Mouse (Mus musculus) forebrain, postnatal 0 days (tissue): Measurements from ENCODE around the gene Slc16a14. TPM values are rescaled to one million over a fixed set of nuclear protein-coding genes. Genes with fewer than 3 reads are reported as not detected.

Experiments used
- ATAC-seq: fragments of 200-750 bp; cut with Nextera tagmentation; 2 replicates; pipeline ENCODE4 v1.8.0; 2017; ENCODE audit warnings: mild to moderate bottlenecking, moderate library complexity
- DNase-seq: peaks from one replicate; pipeline ENCODE4 v3.0.0-alpha.2; 2015
- H3K27ac ChIP-seq: fragments of 300-500 bp; sonication (generic); 2 replicates; pipeline ENCODE4 v1.5.1; 2014; ENCODE audit warnings: low read depth, mild to moderate bottlenecking, antibody characterized with exemption, low read length, moderate library complexity, mixed read lengths
- H3K27me3 ChIP-seq: fragments of 300-500 bp; sonication (generic); 2 replicates; pipeline ENCODE4 v1.6.1; 2014; ENCODE audit warnings: mild to moderate bottlenecking, low read length, mixed read lengths; ENCODE audit not compliant: insufficient read depth
- H3K36me3 ChIP-seq: fragments of 300-500 bp; sonication (generic); 2 replicates; pipeline ENCODE4 v1.6.1; 2014; ENCODE audit warnings: mild to moderate bottlenecking, moderate library complexity; ENCODE audit not compliant: insufficient read depth
- H3K4me1 ChIP-seq: fragments of 300-500 bp; sonication (generic); 2 replicates; pipeline ENCODE4 v1.6.1; 2014; ENCODE audit warnings: antibody characterized with exemption; ENCODE audit not compliant: insufficient read depth
- H3K4me2 ChIP-seq: fragments of 300-500 bp; sonication (generic); 2 replicates; pipeline ENCODE4 v1.6.1; 2014; ENCODE audit warnings: low read depth, mild to moderate bottlenecking, moderate library complexity
- H3K4me3 ChIP-seq: fragments of 300-500 bp; sonication (generic); 2 replicates; pipeline ENCODE4 v1.5.1; 2014; ENCODE audit warnings: low read depth, low read length, mixed read lengths
- H3K9ac ChIP-seq: fragments of 300-500 bp; sonication (generic); 2 replicates; pipeline ENCODE4 v1.6.1; 2014; ENCODE audit warnings: mild to moderate bottlenecking
- H3K9me3 ChIP-seq: fragments of 300-500 bp; sonication (generic); 2 replicates; pipeline ENCODE4 v1.6.1; 2016; ENCODE audit warnings: low read length
- CTCF ChIP-seq: sonication (generic); IDR thresholded peaks from 2 replicates; pipeline ENCODE4 v1.5.1; 2016; ENCODE audit warnings: antibody characterized with exemption, control low read depth, low read depth
- WGBS: fragments of 180-500 bp; shearing (Covaris S2); extraction: QIAGEN DNeasy Blood & Tissue Kit; methylation state at CpG from one replicate; pipeline ENCODE4 v1.1.7; 2014; 5-methylcytosine and 5-hydroxymethylcytosine counted together
- polyA plus RNA-seq: library from polyadenylated mRNA; unstranded; fragments of >200 nt; fragmentation: Nextera tagmentation; extraction: Ambion mirVana; gene quantifications from 2 replicates; pipeline ENCODE4 v1.2.1, GENCODE M21; 2015
- total RNA-seq: library from RNA; depleted of rRNA; stranded (reverse); fragments of >200 nt; gene quantifications from 2 replicates; pipeline ENCODE4 v1.2.3, GENCODE M21; 2014

The Slc16a14 gene
- total and polyA plus RNA-seq, 2 experiments from 2014 or later: 15.7 to 23.2 TPM

DNA sequence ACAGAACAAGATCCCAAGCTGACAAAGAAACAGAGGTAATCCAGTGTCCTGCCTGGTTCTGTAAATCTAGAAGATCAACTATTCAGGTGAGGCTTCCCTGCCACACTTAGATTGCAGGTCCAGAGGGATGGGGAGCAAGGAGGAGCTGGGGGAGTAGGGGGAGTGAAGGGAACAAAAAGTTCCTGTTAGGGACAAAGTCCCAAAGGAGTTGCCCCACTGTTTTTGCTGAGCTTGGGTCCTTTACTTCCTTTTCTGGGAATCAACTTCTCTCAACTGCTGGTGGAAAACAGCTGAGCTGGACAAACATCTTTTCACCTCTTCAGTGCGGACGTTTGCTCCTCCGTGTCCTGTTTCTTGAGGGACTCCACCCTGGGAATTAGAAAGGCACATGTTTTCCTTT is 11.0 kb upstream of the Slc16a14 start:
- H3K9ac ChIP-seq: no peak overlapping the region
- WGBS: 89% methylated on average over 3 of the region's 3 CpGs
- H3K27ac ChIP-seq: no peak overlapping the region
- no peak for DNase-seq
- no peak for ATAC-seq
- H3K4me3 ChIP-seq: no peak overlapping the region
- no peaks in the 10 kb centered on the region for H3K27me3 ChIP-seq
- no peaks in the 10 kb centered on the region for H3K36me3 ChIP-seq
- H3K9me3 ChIP-seq: no peaks in the 10 kb centered on the region
- TF ChIP-seq CTCF: no peak
- no peaks in the 10 kb centered on the region for H3K4me1 ChIP-seq
- no peak overlapping the region for H3K4me2 ChIP-seq

DNA sequence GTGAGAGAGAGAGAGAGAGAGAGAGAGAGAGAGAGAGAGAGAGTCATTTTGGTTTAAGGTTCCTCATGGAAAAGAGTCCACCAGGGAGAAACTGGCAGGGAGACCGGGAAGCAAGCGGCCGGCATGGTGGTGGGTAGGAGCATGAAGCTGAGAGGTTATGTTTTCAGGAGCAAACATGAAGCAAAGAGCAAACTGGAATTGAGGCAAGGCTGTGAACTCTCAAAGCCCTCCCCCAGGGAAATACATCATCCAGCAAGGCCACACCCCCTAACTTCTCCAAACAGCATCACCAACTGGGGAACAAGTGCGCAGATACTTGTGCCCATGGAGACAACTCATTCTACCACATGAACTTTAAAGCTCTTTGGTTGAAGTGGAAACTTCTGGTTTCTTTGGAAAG is 8.6 kb upstream of the Slc16a14 start:
- TF ChIP-seq CTCF: no peak
- Histone ChIP-seq H3K4me3 (no peak overlapping the region), H3K27ac (no peak overlapping the region), H3K9me3 (no peaks in the 10 kb centered on the region), H3K36me3 (no peaks in the 10 kb centered on the region), H3K27me3 (no peaks in the 10 kb centered on the region), H3K9ac (no peak overlapping the region), H3K4me2 (no peak overlapping the region), H3K4me1 (no peaks in the 10 kb centered on the region)
- WGBS: 98% methylated on average over 4 of the region's 4 CpGs
- DNase-seq: no peak
- ATAC-seq: no peak

DNA sequence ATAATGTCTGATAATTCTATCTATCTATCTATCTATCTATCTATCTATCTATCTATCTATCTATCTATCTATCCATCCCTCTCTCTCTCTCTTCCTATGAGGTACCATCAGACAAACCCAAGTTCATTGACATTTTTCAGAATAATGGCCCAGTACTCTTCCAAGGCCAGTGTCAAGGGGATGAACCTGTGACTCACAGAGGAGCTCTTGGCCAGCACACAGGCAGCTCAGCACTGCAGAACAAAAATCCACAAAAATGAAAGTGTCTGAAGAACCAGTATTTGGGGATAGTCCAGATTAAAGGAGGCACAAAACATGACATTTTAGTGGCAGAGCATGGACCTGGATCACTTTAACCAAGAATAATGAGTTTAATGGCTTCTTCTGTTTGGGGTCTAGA is 7.7 kb upstream of the Slc16a14 start:
- ATAC-seq: no peak
- H3K4me1 ChIP-seq: no peaks in the 10 kb centered on the region
- H3K9ac ChIP-seq: no peak overlapping the region
- no peak overlapping the region for H3K27ac ChIP-seq
- H3K27me3 ChIP-seq: no peaks in the 10 kb centered on the region
- no peak for DNase-seq
- TF ChIP-seq CTCF: no peak
- no peak overlapping the region for H3K4me3 ChIP-seq
- no peaks in the 10 kb centered on the region for H3K9me3 ChIP-seq
- H3K4me2 ChIP-seq: no peak overlapping the region
- no peaks in the 10 kb centered on the region for H3K36me3 ChIP-seq

DNA sequence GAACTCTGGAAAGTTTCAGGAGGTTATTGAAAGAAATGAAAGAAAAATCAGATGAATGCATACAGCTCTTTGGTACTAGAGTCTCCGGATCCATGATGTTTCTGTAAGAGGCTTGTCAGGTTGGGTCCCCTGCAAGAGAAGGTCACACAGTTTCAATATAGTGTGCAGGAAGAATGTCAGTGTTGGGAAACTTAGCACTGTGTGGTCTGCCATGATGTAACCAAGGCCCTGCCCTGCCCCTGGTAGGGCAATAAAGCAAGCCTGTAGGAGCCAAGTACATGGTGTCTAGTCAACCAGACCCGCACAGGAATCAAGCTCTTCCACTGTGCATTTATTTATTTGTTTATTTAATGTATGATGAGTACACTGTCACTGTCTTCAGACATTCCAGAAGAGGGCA is 5.4 kb upstream of the Slc16a14 start:
- WGBS: 91% methylated on average over 2 of the region's 2 CpGs
- ATAC-seq (no peak), DNase-seq (no peak)
- no peak overlapping the region for H3K4me3 ChIP-seq
- 0 out of 2 replicates have a peak, but pooled peaks cover 6% of the 10 kb centered on the region for H3K4me1 ChIP-seq
- TF ChIP-seq CTCF: no peak
- no peaks in the 10 kb centered on the region for H3K27me3 ChIP-seq
- H3K9me3 ChIP-seq: no peaks in the 10 kb centered on the region
- no peaks in the 10 kb centered on the region for H3K36me3 ChIP-seq
- no peak overlapping the region for H3K27ac ChIP-seq
- no peak overlapping the region for H3K4me2 ChIP-seq
- no peak overlapping the region for H3K9ac ChIP-seq

GRCm38 (mm10) chr1:84939466-84939865 is 4.5 kb upstream of the Slc16a14 start:
- H3K9me3 ChIP-seq: no peaks in the 10 kb centered on the region
- H3K36me3 ChIP-seq: no peaks in the 10 kb centered on the region
- H3K4me1 ChIP-seq: 0 out of 2 replicates have a peak, but pooled peaks cover 6% of the 10 kb centered on the region
- DNase-seq: no peak
- ATAC-seq: no peak
- no peak overlapping the region for H3K27ac ChIP-seq
- H3K9ac ChIP-seq: no peak overlapping the region
- no peak for TF ChIP-seq CTCF
- H3K4me2 ChIP-seq: no peak overlapping the region
- WGBS: 83% methylated on average over 4 of the region's 4 CpGs
- no peak overlapping the region for H3K4me3 ChIP-seq
- H3K27me3 ChIP-seq: no peaks in the 10 kb centered on the region

- WGBS: 80% methylated on average over 19 of the region's 19 CpGs
- Histone ChIP-seq H3K9me3 (no peaks in the 10 kb centered on the region), H3K4me3 (no peak overlapping the region), H3K27ac (no peak overlapping the region), H3K4me2 (no peak overlapping the region), H3K4me1 (0 out of 2 replicates have a peak, but pooled peaks cover 6% of the 10 kb centered on the region), H3K9ac (no peak overlapping the region), H3K27me3 (no peaks in the 10 kb centered on the region), H3K36me3 (no peaks in the 10 kb centered on the region)
- ATAC-seq (no peak), DNase-seq (no peak)
- TF ChIP-seq CTCF: no peak
Measured at GRCm38 (mm10) chr1:84936716-84937510, 2.0 kb upstream of the Slc16a14 start.

DNA sequence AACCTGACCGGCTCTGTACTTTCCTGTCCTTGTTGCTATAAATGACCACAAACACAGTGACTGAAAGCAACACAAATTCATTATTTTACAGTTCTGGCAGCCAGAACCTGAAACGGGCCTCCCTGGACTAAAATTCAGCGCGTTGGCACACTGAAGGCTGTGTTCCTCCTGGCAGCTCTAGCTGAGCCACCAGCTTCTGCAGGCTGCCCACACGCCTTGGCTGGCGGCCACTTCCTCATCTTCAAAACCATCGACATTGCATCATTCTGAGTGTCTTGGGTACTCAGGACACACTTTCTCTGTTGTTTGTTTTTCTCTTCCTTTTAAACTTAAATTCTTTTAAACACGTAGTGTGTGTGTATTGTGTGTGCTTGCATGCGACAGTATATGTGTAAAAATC is 734 bp upstream of the Slc16a14 start:
- peak overlapping the region; percentile 57 for H3K4me2 ChIP-seq
- H3K27ac ChIP-seq: 0 out of 2 replicates have a peak overlapping the region, but pooled peaks have one; percentile 3
- no peaks in the 10 kb centered on the region for H3K36me3 ChIP-seq
- WGBS: 33% methylated on average over 9 of the region's 9 CpGs
- ATAC-seq (no peak), DNase-seq (peak; percentile 50)
- TF ChIP-seq CTCF: no peak
- no peaks in the 10 kb centered on the region for H3K9me3 ChIP-seq
- H3K4me3 ChIP-seq: peak overlapping the region; percentile 88
- no peak overlapping the region for H3K9ac ChIP-seq
- 0 out of 2 replicates have a peak, but pooled peaks cover 6% of the 10 kb centered on the region for H3K4me1 ChIP-seq
- no peaks in the 10 kb centered on the region for H3K27me3 ChIP-seq
